Mouse (Mus musculus): ENCODE data around the gene Phrf1. TPM values are rescaled to one million over a fixed set of nuclear protein-coding genes. Genes with fewer than 3 reads are reported as not detected.

The Phrf1 gene
- polyA plus RNA-seq, 1 experiment: 29.3 TPM

GRCm38 (mm10) chr7:141192776-141193347, 35.7 kb upstream of the Phrf1 start:
- H3K27ac ChIP-seq (ENCODE audit: insufficient read depth, low read length): no peak overlapping the region
- WGBS: 38% methylated on average over 12 of the region's 12 CpGs
- no peak for DNase-seq (ENCODE audit: low read depth in 1 of 2, low spot score in 2 of 2)
- H3K36me3 ChIP-seq (ENCODE audit: control insufficient read depth, insufficient read depth, low read length): peaks cover 21% of the 10 kb centered on the region
- H3K4me1 ChIP-seq (ENCODE audit: control insufficient read depth, insufficient read depth, insufficient read length): peaks cover 9% of the 10 kb centered on the region; the same call in 1 of the 2 replicates
- no peaks in the 10 kb centered on the region for H3K27me3 ChIP-seq (ENCODE audit: control insufficient read depth, insufficient read depth, low read length)
- TF ChIP-seq POLR2A (IDR thresholded peaks at IDR 0.05; ENCODE audit: low read depth, low read length) (no peak), CTCF (IDR thresholded peaks at IDR 0.05; ENCODE audit: extremely low read depth, insufficient read depth, insufficient read length, insufficient replicate concordance) (no peak)
- peak overlapping the region; percentile 68 for H3K4me3 ChIP-seq (ENCODE audit: extremely low read depth, insufficient read depth, insufficient read length)

GRCm38 (mm10) chr7:141193348-141193856, 35.2 kb upstream of the Phrf1 start:
- WGBS: 1% methylated on average over 43 of the region's 43 CpGs
- H3K36me3 ChIP-seq (ENCODE audit: control insufficient read depth, insufficient read depth, low read length): peaks cover 21% of the 10 kb centered on the region

GRCm38 (mm10) chr7:141193948-141194347, 34.6 kb upstream of the Phrf1 start, which contains the start of the genes Hras and Lrrc56:
TSS of gene Hras (minus strand) at chr7:141194005.
TSS of gene Lrrc56 (plus strand) at chr7:141194157.
- Histone ChIP-seq H3K27ac (ENCODE audit: insufficient read depth, low read length) (peak within 1 kb of the TSS; percentile 87), H3K36me3 (ENCODE audit: control insufficient read depth, insufficient read depth, low read length) (peaks cover 21% of the 10 kb centered on the region), H3K4me3 (ENCODE audit: extremely low read depth, insufficient read depth, insufficient read length) (peak within 1 kb of the TSS; percentile 79), H3K27me3 (ENCODE audit: control insufficient read depth, insufficient read depth, low read length) (no peaks in the 10 kb centered on the region), H3K4me1 (ENCODE audit: control insufficient read depth, insufficient read depth, insufficient read length) (peaks cover 9% of the 10 kb centered on the region; the same call in 1 of the 2 replicates)
- WGBS: under 1% methylated on average over 34 of the region's 39 CpGs
- peak; percentile 93 to 98 for DNase-seq (ENCODE audit: low read depth in 1 of 2, low spot score in 2 of 2)
- TF ChIP-seq CTCF (IDR thresholded peaks at IDR 0.05; ENCODE audit: extremely low read depth, insufficient read depth, insufficient read length, insufficient replicate concordance) (no peak), POLR2A (IDR thresholded peaks at IDR 0.05; ENCODE audit: low read depth, low read length) (peak; percentile 82)

More at GRCm38 (mm10) chr7:141193348-141193856, 35.2 kb upstream of the Phrf1 start:
- peak in 1 of 2 experiments; percentile 26 for DNase-seq (ENCODE audit: low read depth in 1 of 2, low spot score in 2 of 2)
- H3K4me1 ChIP-seq (ENCODE audit: control insufficient read depth, insufficient read depth, insufficient read length): peaks cover 9% of the 10 kb centered on the region; the same call in 1 of the 2 replicates
- peak overlapping the region; percentile 34; the same call in 1 of the 2 replicates for H3K27ac ChIP-seq (ENCODE audit: insufficient read depth, low read length)
- TF ChIP-seq CTCF (IDR thresholded peaks at IDR 0.05; ENCODE audit: extremely low read depth, insufficient read depth, insufficient read length, insufficient replicate concordance) (no peak), POLR2A (IDR thresholded peaks at IDR 0.05; ENCODE audit: low read depth, low read length) (no peak)
- H3K4me3 ChIP-seq (ENCODE audit: extremely low read depth, insufficient read depth, insufficient read length): peak overlapping the region; percentile 68
- H3K27me3 ChIP-seq (ENCODE audit: control insufficient read depth, insufficient read depth, low read length): no peaks in the 10 kb centered on the region

- peak overlapping the region; percentile 87 for H3K27ac ChIP-seq (ENCODE audit: insufficient read depth, low read length)
- peak overlapping the region; percentile 79 for H3K4me3 ChIP-seq (ENCODE audit: extremely low read depth, insufficient read depth, insufficient read length)
- H3K4me1 ChIP-seq (ENCODE audit: control insufficient read depth, insufficient read depth, insufficient read length): peaks cover 9% of the 10 kb centered on the region; the same call in 1 of the 2 replicates
- no peak for TF ChIP-seq POLR2A (IDR thresholded peaks at IDR 0.05; ENCODE audit: low read depth, low read length)
- no peak for TF ChIP-seq CTCF (IDR thresholded peaks at IDR 0.05; ENCODE audit: extremely low read depth, insufficient read depth, insufficient read length, insufficient replicate concordance)
- WGBS: under 1% methylated on average over 23 of the region's 23 CpGs
- no peak for DNase-seq (ENCODE audit: low read depth in 1 of 2, low spot score in 2 of 2)
- peaks cover 18% of the 10 kb centered on the region for H3K36me3 ChIP-seq (ENCODE audit: control insufficient read depth, insufficient read depth, low read length)
- H3K27me3 ChIP-seq (ENCODE audit: control insufficient read depth, insufficient read depth, low read length): no peaks in the 10 kb centered on the region
Measured at GRCm38 (mm10) chr7:141194409-141194808, 34.2 kb upstream of the Phrf1 start.

GRCm38 (mm10) chr7:141194830-141195229, 33.8 kb upstream of the Phrf1 start:
- Histone ChIP-seq H3K4me1 (ENCODE audit: control insufficient read depth, insufficient read depth, insufficient read length) (peaks cover 9% of the 10 kb centered on the region; the same call in 1 of the 2 replicates), H3K27ac (ENCODE audit: insufficient read depth, low read length) (peak overlapping the region; percentile 87), H3K36me3 (ENCODE audit: control insufficient read depth, insufficient read depth, low read length) (peaks cover 16% of the 10 kb centered on the region), H3K27me3 (ENCODE audit: control insufficient read depth, insufficient read depth, low read length) (no peaks in the 10 kb centered on the region), H3K4me3 (ENCODE audit: extremely low read depth, insufficient read depth, insufficient read length) (peak overlapping the region; percentile 79)
- DNase-seq (ENCODE audit: low read depth in 1 of 2, low spot score in 2 of 2): peak; percentile 88 to 98
- WGBS: under 1% methylated on average over 28 of the region's 28 CpGs
- peak; percentile 17; the same call in 1 of the 2 replicates for TF ChIP-seq POLR2A (IDR thresholded peaks at IDR 0.05; ENCODE audit: low read depth, low read length)
- no peak for TF ChIP-seq CTCF (IDR thresholded peaks at IDR 0.05; ENCODE audit: extremely low read depth, insufficient read depth, insufficient read length, insufficient replicate concordance)

- WGBS: 97% methylated on average over 2 of the region's 2 CpGs
- H3K4me1 ChIP-seq (ENCODE audit: control insufficient read depth, insufficient read depth, insufficient read length): peaks cover 9% of the 10 kb centered on the region; the same call in 1 of the 2 replicates
- no peak overlapping the region for H3K4me3 ChIP-seq (ENCODE audit: extremely low read depth, insufficient read depth, insufficient read length)
- TF ChIP-seq POLR2A (IDR thresholded peaks at IDR 0.05; ENCODE audit: low read depth, low read length): no peak
- TF ChIP-seq CTCF (IDR thresholded peaks at IDR 0.05; ENCODE audit: extremely low read depth, insufficient read depth, insufficient read length, insufficient replicate concordance): no peak
- no peak for DNase-seq (ENCODE audit: low read depth in 1 of 2, low spot score in 2 of 2)
- peaks cover 9% of the 10 kb centered on the region for H3K36me3 ChIP-seq (ENCODE audit: control insufficient read depth, insufficient read depth, low read length)
- H3K27ac ChIP-seq (ENCODE audit: insufficient read depth, low read length): no peak overlapping the region
- no peaks in the 10 kb centered on the region for H3K27me3 ChIP-seq (ENCODE audit: control insufficient read depth, insufficient read depth, low read length)
Measured at GRCm38 (mm10) chr7:141195754-141196153, 32.8 kb upstream of the Phrf1 start.
